Mouse (Mus musculus): Measurements from ENCODE around the gene Rbm4b. TPM values are rescaled to one million over a fixed set of nuclear protein-coding genes. Genes with fewer than 3 reads are reported as not detected.

The Rbm4b gene
- polyA plus RNA-seq, 1 experiment: 233 TPM

DNA sequence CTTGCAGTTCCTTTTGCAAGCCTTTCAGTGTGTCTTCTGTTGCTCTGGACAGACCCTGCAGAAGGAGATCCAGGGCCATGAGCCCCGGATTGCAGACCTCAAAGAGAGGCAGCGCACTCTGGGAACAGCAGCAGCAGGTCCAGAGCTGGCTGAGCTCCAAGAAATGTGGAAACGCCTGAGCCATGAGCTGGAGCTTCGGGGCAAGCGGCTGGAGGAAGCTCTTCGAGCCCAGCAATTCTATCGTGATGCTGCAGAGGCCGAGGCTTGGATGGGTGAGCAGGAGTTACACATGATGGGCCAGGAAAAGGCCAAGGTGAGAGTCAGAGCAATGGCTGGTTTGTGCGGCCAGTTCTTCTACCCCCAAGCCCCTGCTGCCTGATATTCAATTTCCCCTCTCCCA, 11.2 kb upstream of the Rbm4b start:
- Histone ChIP-seq H3K27ac (ENCODE audit: control insufficient read depth, insufficient read depth, low read depth, low read length) (no peak overlapping the region), H3K4me3 (ENCODE audit: control insufficient read depth, low read depth, low read length) (no peak overlapping the region), H3K36me3 (ENCODE audit: control insufficient read depth, insufficient read depth, low read length) (no peaks in the 10 kb centered on the region), H3K27me3 (ENCODE audit: control insufficient read depth, insufficient read depth, low read length) (no peaks in the 10 kb centered on the region), H3K4me1 (ENCODE audit: control insufficient read depth, insufficient read depth, low read length) (no peaks in the 10 kb centered on the region)
- TF ChIP-seq POLR2A (IDR thresholded peaks at IDR 0.05; ENCODE audit: control insufficient read depth, low read depth, low read length) (no peak), CTCF (IDR thresholded peaks at IDR 0.05; ENCODE audit: control insufficient read depth, insufficient read depth, insufficient replicate concordance, low read depth, low read length) (no peak)

DNA sequence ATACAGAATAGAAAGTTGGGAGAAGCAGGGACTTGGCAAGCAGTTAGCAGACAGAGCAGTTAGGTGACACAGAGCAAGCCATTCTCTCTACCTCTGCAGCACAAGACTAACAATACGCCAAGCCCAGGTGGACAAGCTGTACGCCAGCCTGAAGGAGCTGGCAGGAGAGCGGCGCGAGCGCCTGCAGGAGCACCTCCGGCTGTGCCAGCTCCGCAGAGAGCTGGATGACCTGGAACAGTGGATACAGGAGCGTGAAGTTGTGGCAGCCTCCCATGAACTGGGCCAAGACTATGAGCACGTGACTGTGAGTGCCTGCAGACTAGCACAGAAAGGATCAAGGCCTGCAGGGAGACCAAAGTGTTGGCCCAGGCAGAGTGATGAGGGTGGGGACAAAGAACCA, 10.6 kb upstream of the Rbm4b start:
- Histone ChIP-seq H3K27me3 (ENCODE audit: control insufficient read depth, insufficient read depth, low read length) (no peaks in the 10 kb centered on the region), H3K4me3 (ENCODE audit: control insufficient read depth, low read depth, low read length) (no peak overlapping the region), H3K27ac (ENCODE audit: control insufficient read depth, insufficient read depth, low read depth, low read length) (no peak overlapping the region), H3K36me3 (ENCODE audit: control insufficient read depth, insufficient read depth, low read length) (no peaks in the 10 kb centered on the region), H3K4me1 (ENCODE audit: control insufficient read depth, insufficient read depth, low read length) (no peaks in the 10 kb centered on the region)
- TF ChIP-seq POLR2A (IDR thresholded peaks at IDR 0.05; ENCODE audit: control insufficient read depth, low read depth, low read length) (no peak), CTCF (IDR thresholded peaks at IDR 0.05; ENCODE audit: control insufficient read depth, insufficient read depth, insufficient replicate concordance, low read depth, low read length) (no peak)

DNA sequence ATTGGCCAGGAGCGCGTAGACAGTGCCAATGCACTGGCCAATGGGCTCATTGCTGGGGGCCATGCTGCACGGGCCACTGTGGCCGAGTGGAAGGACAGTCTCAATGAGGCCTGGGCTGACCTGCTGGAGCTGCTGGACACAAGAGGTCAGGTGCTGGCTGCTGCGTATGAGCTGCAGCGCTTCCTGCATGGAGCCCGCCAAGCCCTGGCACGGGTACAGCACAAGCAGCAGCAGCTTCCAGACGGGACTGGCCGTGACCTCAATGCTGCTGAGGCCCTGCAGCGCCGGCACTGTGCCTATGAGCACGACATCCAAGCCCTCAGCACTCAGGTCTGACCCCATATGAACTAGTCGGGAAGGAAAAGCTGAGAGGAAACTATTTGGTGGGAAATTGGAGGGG, 9.7 kb upstream of the Rbm4b start:
- Histone ChIP-seq H3K4me3 (ENCODE audit: control insufficient read depth, low read depth, low read length) (no peak overlapping the region), H3K4me1 (ENCODE audit: control insufficient read depth, insufficient read depth, low read length) (no peaks in the 10 kb centered on the region), H3K36me3 (ENCODE audit: control insufficient read depth, insufficient read depth, low read length) (no peaks in the 10 kb centered on the region), H3K27me3 (ENCODE audit: control insufficient read depth, insufficient read depth, low read length) (no peaks in the 10 kb centered on the region), H3K27ac (ENCODE audit: control insufficient read depth, insufficient read depth, low read depth, low read length) (no peak overlapping the region)
- TF ChIP-seq CTCF (IDR thresholded peaks at IDR 0.05; ENCODE audit: control insufficient read depth, insufficient read depth, insufficient replicate concordance, low read depth, low read length) (no peak), POLR2A (IDR thresholded peaks at IDR 0.05; ENCODE audit: control insufficient read depth, low read depth, low read length) (no peak)

DNA sequence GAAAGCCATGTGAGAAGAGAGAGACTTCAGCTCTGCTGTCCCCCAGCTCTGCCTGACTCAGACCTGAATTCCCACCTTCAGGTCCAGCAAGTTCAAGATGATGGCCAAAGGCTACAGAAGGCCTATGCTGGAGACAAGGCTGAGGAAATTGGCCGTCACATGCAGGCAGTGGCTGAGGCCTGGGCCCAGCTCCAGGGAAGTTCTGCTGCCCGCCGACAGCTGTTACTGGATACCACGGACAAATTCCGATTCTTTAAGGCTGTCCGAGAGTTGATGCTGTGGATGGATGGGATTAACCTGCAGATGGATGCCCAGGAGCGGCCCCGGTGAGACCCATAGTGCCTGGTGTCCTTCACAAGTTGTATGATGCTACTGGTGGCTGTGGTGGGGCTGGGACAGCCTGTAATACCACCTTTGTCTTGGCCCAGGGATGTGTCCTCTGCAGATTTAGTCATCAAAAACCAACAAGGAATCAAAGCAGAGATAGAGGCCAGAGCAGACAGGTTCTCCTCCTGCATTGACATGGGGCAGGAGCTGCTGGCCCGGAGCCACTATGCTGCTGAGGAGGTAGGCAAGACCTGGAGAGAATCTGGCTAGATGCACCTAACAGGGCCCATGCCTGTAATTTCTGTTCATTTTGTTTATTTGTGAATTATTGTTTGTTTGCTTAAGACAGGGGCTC, 8.5 kb upstream of the Rbm4b start:
- no peaks in the 10 kb centered on the region for H3K4me1 ChIP-seq (ENCODE audit: control insufficient read depth, insufficient read depth, low read length)
- no peak overlapping the region for H3K27ac ChIP-seq (ENCODE audit: control insufficient read depth, insufficient read depth, low read depth, low read length)
- H3K27me3 ChIP-seq (ENCODE audit: control insufficient read depth, insufficient read depth, low read length): no peaks in the 10 kb centered on the region
- no peaks in the 10 kb centered on the region for H3K36me3 ChIP-seq (ENCODE audit: control insufficient read depth, insufficient read depth, low read length)
- no peak overlapping the region for H3K4me3 ChIP-seq (ENCODE audit: control insufficient read depth, low read depth, low read length)
- TF ChIP-seq POLR2A (IDR thresholded peaks at IDR 0.05; ENCODE audit: control insufficient read depth, low read depth, low read length) (no peak), CTCF (IDR thresholded peaks at IDR 0.05; ENCODE audit: control insufficient read depth, insufficient read depth, insufficient replicate concordance, low read depth, low read length) (no peak)

DNA sequence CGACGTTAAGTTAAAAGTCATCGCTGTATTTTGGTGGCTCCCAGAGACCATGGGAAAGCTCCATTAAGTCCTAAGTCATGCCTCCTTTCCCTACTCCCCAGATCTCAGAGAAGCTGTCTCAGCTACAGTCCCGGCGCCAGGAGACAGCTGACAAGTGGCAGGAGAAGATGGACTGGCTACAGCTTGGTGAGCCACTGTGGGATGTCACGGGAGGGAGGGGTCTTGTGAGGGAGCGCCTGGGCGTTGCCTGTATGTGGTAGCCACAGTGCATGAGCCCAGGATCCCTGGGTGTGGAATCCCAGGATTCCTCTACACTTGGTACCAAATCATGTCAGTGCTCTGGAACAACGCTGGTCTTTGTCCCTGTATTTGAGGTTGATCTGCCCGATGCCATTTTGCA, 7.8 kb upstream of the Rbm4b start:
- Histone ChIP-seq H3K27ac (ENCODE audit: control insufficient read depth, insufficient read depth, low read depth, low read length) (no peak overlapping the region), H3K27me3 (ENCODE audit: control insufficient read depth, insufficient read depth, low read length) (no peaks in the 10 kb centered on the region), H3K36me3 (ENCODE audit: control insufficient read depth, insufficient read depth, low read length) (no peaks in the 10 kb centered on the region), H3K4me1 (ENCODE audit: control insufficient read depth, insufficient read depth, low read length) (no peaks in the 10 kb centered on the region), H3K4me3 (ENCODE audit: control insufficient read depth, low read depth, low read length) (no peak overlapping the region)
- TF ChIP-seq POLR2A (IDR thresholded peaks at IDR 0.05; ENCODE audit: control insufficient read depth, low read depth, low read length) (no peak), CTCF (IDR thresholded peaks at IDR 0.05; ENCODE audit: control insufficient read depth, insufficient read depth, insufficient replicate concordance, low read depth, low read length) (no peak)

DNA sequence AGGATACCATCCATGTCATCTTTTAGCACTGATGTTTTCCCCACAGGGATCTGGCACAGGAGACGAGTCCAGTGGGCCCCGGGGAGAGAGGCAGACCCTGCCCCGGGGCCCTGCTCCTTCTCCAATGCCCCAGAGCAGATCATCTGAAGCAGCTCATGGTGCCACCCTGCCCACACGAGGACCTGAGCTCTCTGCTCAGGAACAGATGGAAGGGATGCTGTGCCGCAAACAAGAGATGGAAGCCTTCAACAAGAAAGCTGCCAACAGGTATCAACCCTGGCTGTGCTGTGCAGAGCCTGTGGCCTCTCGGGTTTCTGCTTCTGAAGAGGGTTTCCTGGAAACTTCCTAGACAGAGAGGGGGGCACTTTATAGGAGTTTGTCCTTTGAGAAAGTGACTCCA, 6.3 kb upstream of the Rbm4b start:
- no peaks in the 10 kb centered on the region for H3K27me3 ChIP-seq (ENCODE audit: control insufficient read depth, insufficient read depth, low read length)
- TF ChIP-seq POLR2A (IDR thresholded peaks at IDR 0.05; ENCODE audit: control insufficient read depth, low read depth, low read length): no peak
- no peak for TF ChIP-seq CTCF (IDR thresholded peaks at IDR 0.05; ENCODE audit: control insufficient read depth, insufficient read depth, insufficient replicate concordance, low read depth, low read length)
- no peaks in the 10 kb centered on the region for H3K4me1 ChIP-seq (ENCODE audit: control insufficient read depth, insufficient read depth, low read length)
- H3K4me3 ChIP-seq (ENCODE audit: control insufficient read depth, low read depth, low read length): no peak overlapping the region
- H3K36me3 ChIP-seq (ENCODE audit: control insufficient read depth, insufficient read depth, low read length): no peaks in the 10 kb centered on the region
- no peak overlapping the region for H3K27ac ChIP-seq (ENCODE audit: control insufficient read depth, insufficient read depth, low read depth, low read length)

DNA sequence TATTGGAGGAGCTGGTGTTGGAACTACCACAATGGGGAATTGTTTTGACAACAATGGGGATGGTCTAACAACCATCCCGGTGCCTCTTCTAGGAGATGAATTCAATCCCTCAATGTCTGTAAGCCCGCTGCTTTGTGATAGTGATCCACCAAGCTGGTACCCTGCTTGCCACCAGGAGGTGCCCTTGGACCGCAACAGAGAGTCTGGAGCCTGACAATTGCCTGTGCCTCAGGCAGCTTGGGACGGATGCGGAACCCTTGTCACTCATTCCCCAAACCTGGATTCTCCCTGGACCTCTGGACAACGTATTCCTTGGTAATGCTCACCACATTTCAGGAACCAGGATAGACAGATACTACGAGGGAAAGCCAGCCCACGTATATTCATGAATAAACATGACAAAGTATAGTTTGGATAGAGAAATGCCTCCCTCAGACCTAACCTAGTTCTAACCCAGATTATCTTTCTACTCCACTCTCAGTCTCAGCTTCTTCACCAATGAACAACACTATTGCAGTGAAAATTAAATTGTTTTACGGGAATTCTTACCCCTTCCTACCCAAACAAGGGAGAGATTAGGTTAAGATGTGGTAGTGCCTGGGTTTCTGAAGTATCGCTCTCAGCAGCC, 618 bp upstream of the Rbm4b start:
- peak overlapping the region; percentile 92 for H3K4me3 ChIP-seq (ENCODE audit: control insufficient read depth, low read depth, low read length)
- H3K36me3 ChIP-seq (ENCODE audit: control insufficient read depth, insufficient read depth, low read length): peaks cover 5% of the 10 kb centered on the region
- peak; percentile 40; the same call in 1 of the 2 replicates for TF ChIP-seq POLR2A (IDR thresholded peaks at IDR 0.05; ENCODE audit: control insufficient read depth, low read depth, low read length)
- TF ChIP-seq CTCF (IDR thresholded peaks at IDR 0.05; ENCODE audit: control insufficient read depth, insufficient read depth, insufficient replicate concordance, low read depth, low read length): peak; percentile 84; the same call in 1 of the 2 replicates
- H3K27ac ChIP-seq (ENCODE audit: control insufficient read depth, insufficient read depth, low read depth, low read length): peak overlapping the region; percentile 89
- no peaks in the 10 kb centered on the region; the same call in 1 of the 2 replicates for H3K4me1 ChIP-seq (ENCODE audit: control insufficient read depth, insufficient read depth, low read length)
- H3K27me3 ChIP-seq (ENCODE audit: control insufficient read depth, insufficient read depth, low read length): no peaks in the 10 kb centered on the region
